Mouse (Mus musculus) C2C12 (cell line): ENCODE measurements around the gene Prrt1. TPM values are rescaled to one million over a fixed set of nuclear protein-coding genes. Genes with fewer than 3 reads are reported as not detected.

Source experiments
- H3K27me3 ChIP-seq: one replicate; pipeline ENCODE4 v1.6.1; 2011; ENCODE audit not compliant: control insufficient read depth, insufficient read depth, insufficient read length
- H3K36me3 ChIP-seq: one replicate; pipeline ENCODE4 v1.6.1; 2011; ENCODE audit not compliant: control insufficient read depth, insufficient read depth
- H3K4me3 ChIP-seq: one replicate; pipeline ENCODE4 v1.5.1; 2011; ENCODE audit warnings: mild to moderate bottlenecking, control low read depth; ENCODE audit not compliant: poor library complexity, insufficient read depth, severe bottlenecking
- H3K79me2 ChIP-seq: one replicate; pipeline ENCODE4 v1.6.1; 2011; ENCODE audit not compliant: control insufficient read depth, insufficient read depth
- H3K79me3 ChIP-seq: one replicate; pipeline ENCODE4 v1.6.1; 2011; ENCODE audit warnings: low read depth, control low read depth
- H3ac ChIP-seq: one replicate; pipeline ENCODE3; 2011; ENCODE audit warnings: low read depth; ENCODE audit not compliant: control insufficient read depth, insufficient read length
- CEBPB ChIP-seq: IDR thresholded peaks from one replicate; pipeline ENCODE4 v1.6.1; 2011; ENCODE audit warnings: low read depth, mild to moderate bottlenecking, control low read depth, moderate library complexity
- CTCF ChIP-seq: IDR thresholded peaks from one replicate; pipeline ENCODE4 v1.5.1; 2011; ENCODE audit not compliant: control insufficient read depth, insufficient read depth, insufficient read length
- FOSL1 ChIP-seq: IDR thresholded peaks from one replicate; pipeline ENCODE4 v1.8.0; 2011; ENCODE audit warnings: mild to moderate bottlenecking, low read length; ENCODE audit not compliant: poor library complexity, insufficient read depth, severe bottlenecking
- MAX ChIP-seq: IDR thresholded peaks from one replicate; pipeline ENCODE4 v1.6.1; 2011; ENCODE audit warnings: mild to moderate bottlenecking, control low read depth
- MYOD1 ChIP-seq: IDR thresholded peaks from one replicate; pipeline ENCODE4 v1.6.1; 2011; ENCODE audit warnings: low read depth; ENCODE audit not compliant: control insufficient read depth, insufficient read length
- MYOG ChIP-seq: IDR thresholded peaks from one replicate; pipeline ENCODE4 v1.6.1; 2011; ENCODE audit not compliant: control insufficient read depth, insufficient read length; ENCODE audit errors: extremely low read depth
- USF1 ChIP-seq: IDR thresholded peaks from one replicate; pipeline ENCODE4 v1.6.1; 2011; ENCODE audit warnings: low read depth, mild to moderate bottlenecking, control low read depth, moderate library complexity
- polyA plus RNA-seq: library from polyadenylated mRNA; unstranded; fragments of >200 nt; fragmentation: generic; extraction: Trizol; gene quantifications from one replicate; pipeline ENCODE4 v1.2.1, GENCODE M21; 2012; ENCODE audit warnings: missing spikeins

Prrt1 gene
- polyA plus RNA-seq, 1 experiment: not detected

- Histone ChIP-seq H3K27me3 (peaks cover 90% of the 10 kb centered on the region), H3K36me3 (no peaks in the 10 kb centered on the region), H3K79me3 (no peaks in the 10 kb centered on the region), H3K79me2 (no peaks in the 10 kb centered on the region), H3K4me3 (no peak overlapping the region), H3ac (no peak overlapping the region)
- TF ChIP-seq MYOG: no peak
- TF ChIP-seq USF1: no peak
- TF ChIP-seq CEBPB: no peak
- TF ChIP-seq MYOD1: no peak
- no peak for TF ChIP-seq CTCF
- no peak for TF ChIP-seq FOSL1
- TF ChIP-seq MAX: no peak
These were observed 45.3 kb downstream of the Prrt1 start for GRCm38 (mm10) chr17:34674524-34675204.

GRCm38 (mm10) chr17:34675205-34676092 is 46.1 kb downstream of the Prrt1 start:
- Histone ChIP-seq H3K4me3 (no peak overlapping the region), H3K79me3 (no peaks in the 10 kb centered on the region), H3K79me2 (no peaks in the 10 kb centered on the region), H3K27me3 (peaks cover 90% of the 10 kb centered on the region), H3K36me3 (no peaks in the 10 kb centered on the region), H3ac (no peak overlapping the region)
- TF ChIP-seq USF1: no peak
- TF ChIP-seq MAX: no peak
- no peak for TF ChIP-seq CTCF
- TF ChIP-seq MYOD1: no peak
- TF ChIP-seq CEBPB: no peak
- no peak for TF ChIP-seq FOSL1
- no peak for TF ChIP-seq MYOG

DNA sequence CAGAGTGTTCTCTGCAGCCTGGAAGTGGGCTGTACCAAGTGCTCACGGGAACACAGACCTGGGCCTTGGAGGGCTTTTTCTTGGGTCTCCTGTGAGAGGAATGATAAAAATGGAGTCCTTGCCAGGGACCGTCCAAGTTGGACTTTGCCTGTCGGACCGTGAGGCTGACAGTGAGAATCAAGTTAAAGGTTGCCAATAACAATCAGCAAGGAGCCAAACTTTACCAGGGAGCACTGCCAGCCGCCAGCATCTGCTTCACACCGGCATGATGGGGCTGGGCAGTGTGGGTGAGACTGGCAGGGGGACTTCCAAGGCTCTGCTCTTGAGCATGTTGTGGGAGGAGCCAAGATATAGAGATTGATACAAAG is 46.7 kb downstream of the Prrt1 start:
- H3K79me3 ChIP-seq: no peaks in the 10 kb centered on the region
- H3K36me3 ChIP-seq: no peaks in the 10 kb centered on the region
- peaks cover 84% of the 10 kb centered on the region for H3K27me3 ChIP-seq
- no peaks in the 10 kb centered on the region for H3K79me2 ChIP-seq
- no peak overlapping the region for H3ac ChIP-seq
- H3K4me3 ChIP-seq: no peak overlapping the region
- no peak for TF ChIP-seq CEBPB
- TF ChIP-seq USF1: no peak
- no peak for TF ChIP-seq CTCF
- no peak for TF ChIP-seq MYOG
- no peak for TF ChIP-seq MAX
- TF ChIP-seq MYOD1: no peak
- TF ChIP-seq FOSL1: no peak

GRCm38 (mm10) chr17:34676671-34677070 is 47.3 kb downstream of the Prrt1 start:
- no peaks in the 10 kb centered on the region for H3K79me2 ChIP-seq
- no peak overlapping the region for H3ac ChIP-seq
- peaks cover 78% of the 10 kb centered on the region for H3K27me3 ChIP-seq
- TF ChIP-seq MYOD1: no peak
- TF ChIP-seq CEBPB: no peak
- no peak for TF ChIP-seq MAX
- TF ChIP-seq MYOG: no peak
- TF ChIP-seq FOSL1: no peak
- TF ChIP-seq USF1: no peak
- TF ChIP-seq CTCF: no peak
- H3K4me3 ChIP-seq: no peak overlapping the region
- no peaks in the 10 kb centered on the region for H3K36me3 ChIP-seq
- H3K79me3 ChIP-seq: no peaks in the 10 kb centered on the region

DNA sequence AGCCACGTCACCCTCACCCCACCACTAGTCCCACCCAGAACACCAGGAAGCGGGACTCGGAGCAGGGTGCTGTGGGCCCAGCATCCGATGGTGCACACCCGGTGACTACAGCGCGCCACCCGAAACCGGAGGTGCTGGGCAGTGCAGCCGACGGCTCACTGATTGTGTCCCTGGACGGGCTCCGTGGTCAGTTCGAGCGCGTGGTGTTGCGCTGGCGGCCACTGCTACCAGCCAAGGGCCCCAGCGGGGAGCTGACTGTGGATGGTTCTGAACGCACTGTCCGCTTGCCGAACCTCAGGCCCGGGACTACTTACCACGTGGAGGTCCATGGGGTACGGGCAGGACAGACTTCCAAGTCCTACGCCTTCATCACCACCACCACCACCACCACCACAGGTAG is 50.9 kb downstream of the Prrt1 start:
- Histone ChIP-seq H3K79me2 (no peaks in the 10 kb centered on the region), H3ac (no peak overlapping the region), H3K79me3 (no peaks in the 10 kb centered on the region), H3K36me3 (no peaks in the 10 kb centered on the region), H3K4me3 (no peak overlapping the region), H3K27me3 (peaks cover 54% of the 10 kb centered on the region)
- TF ChIP-seq MYOG: no peak
- TF ChIP-seq USF1: no peak
- no peak for TF ChIP-seq MYOD1
- TF ChIP-seq MAX: no peak
